ENCODE assay signal across 8 mouse cellular contexts in genomic region chrX:85574182-85574541, GRCm38 (mm10). TPM values are rescaled to one million over a fixed set of nuclear protein-coding genes. Genes with fewer than 3 reads are reported as not detected.
DNase-seq lines count a peak whose midpoint lies in the region; ATAC-seq and TF ChIP-seq lines count a peak whose summit lies in the region.

No protein-coding gene starts in this region.

- no peak for TF ChIP-seq CTCF in liver, adult 2 months (IDR thresholded peaks at IDR 0.05; ENCODE audit: low read depth, low read length)

- no peaks in the 10 kb centered on the region for H3K27me3 ChIP-seq in liver, adult 2 months (ENCODE audit: control insufficient read depth, insufficient read depth, low read length)
- H3K27me3 ChIP-seq in neural tube, embryonic 11.5 days (ENCODE audit: control insufficient read depth, insufficient read depth, low read length), result no peaks in the 10 kb centered on the region

- H3K27ac ChIP-seq in liver, adult 2 months (replicated peaks; ENCODE audit: insufficient read depth, low read depth, low read length), result no peak overlapping the region; the same call in 1 of the 2 replicates
- H3K27ac ChIP-seq in neural tube, embryonic 11.5 days (ENCODE audit: low read depth, low read length), result no peak overlapping the region

- DNase-seq in embryo, embryonic 10 days (ENCODE audit: low spot score), result peak; percentile 18
- no peak for DNase-seq in embryo, embryonic 9.5 days (ENCODE audit: extremely low spot score)
- DNase-seq in thymus, postnatal 0 days (ENCODE audit: low spot score), result peak; percentile 38
- no peak for DNase-seq in thymus, postnatal 25 days
- peak; percentile 6 for DNase-seq in forelimb bud, embryonic 11.5 days (ENCODE audit: low read depth, low spot score)
- DNase-seq in liver, adult 2 months (ENCODE audit: extremely low read depth, low read depth, low spot score), result no peak
- peak; percentile 41 for DNase-seq in neural tube, embryonic 11.5 days (ENCODE audit: low spot score)
- DNase-seq in left cerebral cortex, postnatal 36 days (ENCODE audit: low spot score in 2 of 2), result no peak

- H3K4me3 ChIP-seq in liver, adult 2 months (ENCODE audit: insufficient read depth, low read depth, low read length), result peak overlapping the region; percentile 99
- peak overlapping the region; percentile 62 for H3K4me3 ChIP-seq in neural tube, embryonic 11.5 days (ENCODE audit: low read depth, low read length)

- no peaks in the 10 kb centered on the region for H3K36me3 ChIP-seq in liver, adult 2 months (ENCODE audit: control insufficient read depth, insufficient read depth, low read length)
- no peaks in the 10 kb centered on the region for H3K36me3 ChIP-seq in neural tube, embryonic 11.5 days (ENCODE audit: control insufficient read depth, insufficient read depth, low read length)

- H3K9me3 ChIP-seq in neural tube, embryonic 11.5 days (ENCODE audit: control insufficient read depth, low read length), result no peaks in the 10 kb centered on the region

- intact Hi-C loops in left cerebral cortex, postnatal 36 days (cut with DNase I), result no loop called here

- TF ChIP-seq POLR2A in liver, adult 2 months (IDR thresholded peaks at IDR 0.05; ENCODE audit: extremely low read depth, insufficient read depth, low read length), result no peak

- no peaks in the 10 kb centered on the region; the same call in 1 of the 2 replicates for H3K4me1 ChIP-seq in liver, adult 2 months (ENCODE audit: control insufficient read depth, insufficient read depth, low read length)
- no peaks in the 10 kb centered on the region for H3K4me1 ChIP-seq in neural tube, embryonic 11.5 days (ENCODE audit: control insufficient read depth, insufficient read depth, low read length)

- WGBS in liver, adult 2 months, result 1% methylated on average over 19 of the region's 34 CpGs
- 10% methylated on average over 34 of the region's 34 CpGs for WGBS in neural tube, embryonic 11.5 days

- ATAC-seq in neural tube, embryonic 11.5 days (ENCODE audit: insufficient read depth, low FRiP score, low TSS enrichment), result peak; percentile 76

- H3K79me2 ChIP-seq in liver, adult 2 months (ENCODE audit: control insufficient read depth, insufficient read depth, low read length), result peaks cover 6% of the 10 kb centered on the region

- H3K9ac ChIP-seq in liver, adult 2 months (ENCODE audit: low read depth, low read length), result peak overlapping the region; percentile 94
- H3K9ac ChIP-seq in neural tube, embryonic 11.5 days (ENCODE audit: low read length), result peak overlapping the region; percentile 75

- peak overlapping the region; percentile 43 for H3K4me2 ChIP-seq in neural tube, embryonic 11.5 days (ENCODE audit: low read depth)

RNA-seq across cellular contexts. Expression of gene Tab3, which starts 0.3 kb away (rescaled TPM):
- polyA plus RNA-seq in thymus, postnatal 0 days (2015; fragmentation: Nextera tagmentation; extraction: Ambion mirVana), result 1.9 and 2.3 TPM in 2 replicates
- total RNA-seq in liver, adult 2 months (2014; rRNA removed), result 2.9 and 3.4 TPM in 2 replicates
- 1.3 and 1.7 TPM in 2 replicates for polyA plus RNA-seq in liver, adult 2 months (2012; rRNA removed)
- 4.3 and 5.7 TPM in 2 replicates for polyA plus RNA-seq in neural tube, embryonic 11.5 days (2014; fragmentation: Nextera tagmentation; extraction: Ambion mirVana)
- total RNA-seq in left cerebral cortex, postnatal 36 days (2021), result 10 to 100 TPM; 16.0 to 20.4 TPM

Comparison
In these comparisons a context has a peak if more than half of its experiments do, and no peak if none do; other contexts are left out.
1. DNase-seq: peak in embryo, embryonic 10 days (single experiment), thymus, postnatal 0 days (single experiment), forelimb bud, embryonic 11.5 days (single experiment) and neural tube, embryonic 11.5 days (single experiment); none in embryo, embryonic 9.5 days (single experiment), thymus, postnatal 25 days (single experiment), liver, adult 2 months (single experiment) and left cerebral cortex, postnatal 36 days (0 of 2).